Mouse (Mus musculus) heart, embryonic 14.5 days (tissue): ENCODE measurements around the gene Ptprk. TPM values are rescaled to one million over a fixed set of nuclear protein-coding genes. Genes with fewer than 3 reads are reported as not detected.

Source experiments
- ATAC-seq: fragments of 200-750 bp; cut with Nextera tagmentation; 2 replicates; pipeline ENCODE4 v1.8.0; 2017; ENCODE audit warnings: low read depth, moderate TSS enrichment; ENCODE audit not compliant: insufficient number of reproducible peaks, insufficient read depth, low FRiP score
- H3K27ac ChIP-seq, 2 experiments: fragments of 200-500 bp in 1 of 2; fragments of 300-500 bp in 1 of 2; sonication (generic) in 1 of 2; replicated peaks in 1 of 2; 2 replicates each; pipeline ENCODE4 v1.5.1; 2012 to 2014; ENCODE audit warnings: low read depth in 2 of 2, low read length in 2 of 2, control low read depth in 1 of 2, mild to moderate bottlenecking in 1 of 2, mixed read lengths in 1 of 2; ENCODE audit not compliant: control insufficient read depth in 1 of 2, insufficient read depth in 1 of 2
- H3K27me3 ChIP-seq: fragments of 300-500 bp; sonication (generic); 2 replicates; pipeline ENCODE4 v1.6.1; 2014; ENCODE audit warnings: mild to moderate bottlenecking, low read length, control low read depth; ENCODE audit not compliant: control insufficient read depth, insufficient read depth
- H3K36me3 ChIP-seq: fragments of 300-500 bp; sonication (generic); 2 replicates; pipeline ENCODE4 v1.6.1; 2014; ENCODE audit warnings: mild to moderate bottlenecking, control low read depth, low read length, mixed read lengths; ENCODE audit not compliant: control insufficient read depth, insufficient read depth
- H3K4me1 ChIP-seq, 2 experiments: fragments of 200-500 bp in 1 of 2; fragments of 300-500 bp in 1 of 2; sonication (generic) in 1 of 2; 2 replicates each; pipeline ENCODE4 v1.6.1; 2012 to 2014; ENCODE audit warnings: low read length in 2 of 2, control low read depth in 1 of 2, mixed read lengths in 1 of 2; ENCODE audit not compliant: control insufficient read depth in 2 of 2, insufficient read depth in 2 of 2
- H3K4me2 ChIP-seq: fragments of 300-500 bp; sonication (generic); 2 replicates; pipeline ENCODE4 v1.6.1; 2014; ENCODE audit warnings: mild to moderate bottlenecking, low read length
- H3K4me3 ChIP-seq, 2 experiments: fragments of 200-500 bp in 1 of 2; fragments of 300-500 bp in 1 of 2; sonication (generic) in 1 of 2; 2 replicates each; pipeline ENCODE4 v1.5.1; 2012 to 2014; ENCODE audit warnings: low read length in 2 of 2, mild to moderate bottlenecking in 2 of 2, control low read depth in 1 of 2, low read depth in 1 of 2, moderate library complexity in 1 of 2; ENCODE audit not compliant: control insufficient read depth in 1 of 2, insufficient read depth in 1 of 2
- H3K9ac ChIP-seq: fragments of 300-500 bp; sonication (generic); 2 replicates; pipeline ENCODE4 v1.6.1; 2014; ENCODE audit warnings: mild to moderate bottlenecking, low read length
- H3K9me3 ChIP-seq: fragments of 300-500 bp; sonication (generic); 2 replicates; pipeline ENCODE4 v1.6.1; 2016; ENCODE audit warnings: low read length, control low read depth; ENCODE audit not compliant: control insufficient read depth
- WGBS: fragments of 180-500 bp; shearing (Covaris S2); extraction: QIAGEN DNeasy Blood & Tissue Kit; methylation state at CpG from one replicate; pipeline ENCODE4 v1.1.7; 2014; 5-methylcytosine and 5-hydroxymethylcytosine counted together
- polyA plus RNA-seq: library from polyadenylated mRNA; unstranded; fragments of >200 nt; fragmentation: Nextera tagmentation; extraction: Ambion mirVana; gene quantifications from 2 replicates; pipeline ENCODE4 v1.2.1, GENCODE M21; 2014

The Ptprk gene
- polyA plus RNA-seq, 1 experiment from 2014 or later = 43.6 TPM

DNA sequence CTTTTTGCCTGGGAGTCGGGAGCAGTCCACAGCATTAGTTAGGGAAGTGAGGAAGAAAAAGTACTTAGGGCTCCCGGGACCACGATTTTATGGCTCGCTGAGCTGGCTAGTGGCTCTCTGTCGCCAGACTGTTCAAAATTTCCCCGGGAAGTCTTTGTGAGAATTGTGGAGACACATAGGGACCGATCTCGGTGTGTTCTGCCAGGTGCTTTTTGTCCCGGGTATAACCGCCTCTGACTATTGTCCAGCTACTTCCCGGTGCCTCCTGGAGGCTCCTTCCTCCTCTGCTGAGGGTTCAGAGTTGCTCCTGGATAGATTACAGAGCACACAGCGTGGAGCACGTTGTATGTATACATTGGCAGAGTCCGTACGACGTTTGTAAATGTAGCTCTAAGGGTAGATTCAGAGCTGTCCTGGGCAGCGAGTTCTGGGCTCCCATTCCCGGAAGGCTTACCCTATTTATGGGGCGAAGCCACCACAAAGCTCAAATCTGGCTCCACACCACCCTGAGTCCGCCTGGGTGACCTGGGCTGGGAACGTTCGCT, 943 bp downstream of the Ptprk start:
- H3K9ac ChIP-seq = peak overlapping the region; percentile 95
- peak overlapping the region; percentile 87 to 92 for H3K4me3 ChIP-seq
- no peaks in the 10 kb centered on the region for H3K36me3 ChIP-seq
- H3K9me3 ChIP-seq = no peaks in the 10 kb centered on the region
- under 1% methylated on average over 22 of the region's 22 CpGs for WGBS
- peak overlapping the region; percentile 78 to 98 for H3K27ac ChIP-seq
- no peaks in the 10 kb centered on the region for H3K27me3 ChIP-seq
- ATAC-seq = no peak
- peaks cover 0 to 15% of the 10 kb centered on the region in 2 experiments; a peak in 2 of 4 replicates for H3K4me1 ChIP-seq
- peak overlapping the region; percentile 56 for H3K4me2 ChIP-seq

DNA sequence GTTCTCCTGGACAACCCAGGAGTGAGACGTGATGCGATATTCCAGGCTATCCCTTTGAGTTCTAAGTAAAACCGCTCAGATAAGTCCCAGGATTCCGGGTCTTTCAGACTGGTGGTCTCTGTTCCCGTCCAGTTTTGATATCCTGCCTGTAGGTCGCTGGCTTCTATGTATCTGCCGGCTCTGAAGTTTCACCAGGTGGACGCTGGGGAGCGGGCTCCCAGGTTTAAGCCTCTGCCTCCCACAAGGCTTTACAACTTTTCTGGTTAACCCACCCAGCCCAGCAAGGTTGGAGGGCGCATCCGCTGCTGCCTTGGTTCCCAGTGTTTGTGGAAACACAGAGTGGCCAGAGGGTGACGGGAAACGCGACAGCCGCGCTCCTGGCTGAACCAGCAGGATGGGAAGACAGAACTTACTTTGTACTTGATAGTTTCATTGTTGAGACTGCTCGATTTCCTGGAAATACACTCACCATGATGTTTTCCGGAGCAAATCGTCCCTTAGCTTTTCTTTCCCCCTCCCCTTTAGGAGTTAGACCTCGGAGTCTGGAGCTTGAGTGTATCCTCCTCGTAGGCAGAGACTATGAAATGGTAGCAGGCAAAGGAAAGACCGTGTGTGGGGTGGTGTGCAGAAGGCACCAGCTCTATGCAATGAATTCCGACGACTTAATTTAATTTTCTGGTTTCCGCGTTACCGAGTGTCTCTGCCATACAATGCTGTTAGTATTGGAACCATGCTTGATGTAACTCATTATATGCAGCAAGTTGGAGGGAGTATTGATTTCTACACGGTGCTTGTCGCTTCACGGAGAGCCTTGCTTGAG, 1.6 kb downstream of the Ptprk start:
- H3K36me3 ChIP-seq = no peaks in the 10 kb centered on the region
- H3K27ac ChIP-seq = peak overlapping the region; percentile 78 to 98
- no peaks in the 10 kb centered on the region for H3K27me3 ChIP-seq
- peak overlapping the region; percentile 87 to 92 for H3K4me3 ChIP-seq
- H3K9ac ChIP-seq = peak overlapping the region; percentile 95
- H3K9me3 ChIP-seq = no peaks in the 10 kb centered on the region
- H3K4me1 ChIP-seq = peaks cover 0 to 16% of the 10 kb centered on the region in 2 experiments; a peak in 2 of 4 replicates
- H3K4me2 ChIP-seq = peak overlapping the region; percentile 56
- WGBS = 4% methylated on average over 30 of the region's 30 CpGs
- no peak for ATAC-seq

DNA sequence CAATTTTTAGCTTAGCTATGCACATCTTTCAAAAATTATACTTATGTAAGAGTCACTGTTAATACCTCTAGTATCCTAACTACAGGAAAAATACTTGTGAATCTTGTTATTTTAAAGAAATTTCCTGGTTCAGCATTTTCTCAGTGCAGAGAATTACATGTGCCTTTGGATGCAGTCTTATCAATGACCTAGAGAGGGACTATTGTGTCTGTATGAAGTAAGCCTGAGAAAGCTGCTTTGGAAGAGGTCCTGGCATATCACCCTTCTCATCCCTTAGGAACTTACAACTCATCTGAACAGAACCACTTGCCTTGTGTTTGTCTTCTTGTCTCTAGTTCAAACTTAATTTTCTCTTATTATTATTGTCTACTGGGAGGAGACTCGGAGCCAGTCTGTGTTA, 3.6 kb downstream of the Ptprk start:
- no peak overlapping the region for H3K27ac ChIP-seq
- no peak overlapping the region for H3K4me3 ChIP-seq
- H3K9me3 ChIP-seq = no peaks in the 10 kb centered on the region
- H3K9ac ChIP-seq = no peak overlapping the region
- H3K36me3 ChIP-seq = no peaks in the 10 kb centered on the region
- H3K4me2 ChIP-seq = 0 out of 2 replicates have a peak overlapping the region, but pooled peaks have one; percentile 15
- H3K27me3 ChIP-seq = no peaks in the 10 kb centered on the region
- no peak for ATAC-seq
- H3K4me1 ChIP-seq = peaks cover 0 to 20% of the 10 kb centered on the region in 2 experiments; a peak in 2 of 4 replicates
- WGBS = 87% methylated on average over 1 of the region's 1 CpGs

DNA sequence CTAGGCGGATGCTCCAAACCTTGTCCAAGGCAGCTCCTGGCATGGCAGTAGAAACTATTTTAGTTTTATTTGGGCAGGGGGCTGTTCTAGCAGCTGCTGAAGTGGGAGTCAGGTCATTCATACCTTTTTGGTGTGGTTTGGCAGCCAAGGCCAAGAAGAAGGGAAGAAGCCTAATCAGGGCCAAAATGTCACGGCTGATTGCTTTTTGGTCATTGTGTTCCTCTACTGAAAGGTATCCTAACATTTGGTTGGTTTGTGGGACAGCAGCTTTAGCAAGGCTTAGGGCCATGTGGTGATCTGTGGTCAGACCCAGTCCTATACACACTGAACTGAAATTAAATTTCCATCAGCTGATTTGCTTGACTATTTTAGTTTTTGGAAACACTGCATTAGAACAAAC, 6.6 kb downstream of the Ptprk start:
- H3K4me3 ChIP-seq = no peak overlapping the region
- 91% methylated on average over 2 of the region's 2 CpGs for WGBS
- no peaks in the 10 kb centered on the region for H3K36me3 ChIP-seq
- peaks cover 0 to 20% of the 10 kb centered on the region in 2 experiments; a peak in 2 of 4 replicates for H3K4me1 ChIP-seq
- H3K4me2 ChIP-seq = no peak overlapping the region
- no peak for ATAC-seq
- H3K9ac ChIP-seq = no peak overlapping the region
- no peak overlapping the region for H3K27ac ChIP-seq
- no peaks in the 10 kb centered on the region for H3K27me3 ChIP-seq
- H3K9me3 ChIP-seq = no peaks in the 10 kb centered on the region

DNA sequence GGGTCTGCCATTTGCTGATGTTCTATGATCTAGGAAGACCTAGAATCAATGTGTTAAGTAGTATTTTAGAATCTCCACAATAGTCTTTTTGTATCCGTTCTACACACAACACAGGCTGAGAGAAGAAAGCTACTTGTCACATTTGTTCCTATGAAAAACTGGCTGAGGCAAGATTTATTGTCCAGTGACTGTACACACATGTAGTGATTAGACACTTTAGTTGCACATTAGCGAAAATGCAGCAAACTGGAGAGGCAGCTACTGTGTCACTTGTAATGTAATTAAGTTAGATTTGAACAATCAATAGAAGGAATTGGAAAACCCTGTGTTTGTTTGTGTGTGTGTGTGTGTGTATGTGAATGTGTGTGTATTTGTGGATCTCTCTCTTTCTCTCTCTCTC, 8.6 kb downstream of the Ptprk start:
- ATAC-seq = no peak

DNA sequence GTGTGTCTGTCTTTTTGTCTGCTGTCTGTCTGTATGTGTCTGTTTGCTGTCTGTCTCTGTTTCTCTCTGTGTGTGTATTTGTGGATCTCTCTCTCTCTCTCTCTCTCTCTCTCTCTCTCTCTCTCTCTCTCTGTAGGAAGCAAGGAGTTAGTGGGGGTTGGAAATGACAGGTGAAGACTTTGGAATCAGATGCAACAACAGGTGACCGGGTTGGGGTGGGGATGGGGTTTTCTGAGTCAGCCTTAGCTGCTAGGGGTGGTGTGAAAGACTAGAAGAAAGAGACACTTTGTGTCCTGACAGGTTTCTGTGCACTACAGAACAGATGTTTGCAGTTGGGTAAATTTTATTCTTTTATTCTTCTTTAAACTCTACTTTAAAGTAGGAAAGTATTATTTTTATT, 9.0 kb downstream of the Ptprk start:
- Histone ChIP-seq H3K4me2 (no peak overlapping the region), H3K4me1 (peaks cover 0 to 12% of the 10 kb centered on the region in 2 experiments; a peak in 2 of 4 replicates), H3K27ac (no peak overlapping the region), H3K36me3 (no peaks in the 10 kb centered on the region), H3K9me3 (no peaks in the 10 kb centered on the region), H3K4me3 (no peak overlapping the region), H3K27me3 (no peaks in the 10 kb centered on the region), H3K9ac (no peak overlapping the region)
- no peak for ATAC-seq
- 67% methylated on average over 1 of the region's 1 CpGs for WGBS

More for the DNA sequence above, 8.6 kb downstream of the Ptprk start:
- peaks cover 0 to 16% of the 10 kb centered on the region in 2 experiments; a peak in 2 of 4 replicates for H3K4me1 ChIP-seq
- WGBS = 81% methylated on average over 2 of the region's 2 CpGs
- H3K4me2 ChIP-seq = no peak overlapping the region
- no peaks in the 10 kb centered on the region for H3K36me3 ChIP-seq
- H3K27ac ChIP-seq = no peak overlapping the region
- no peaks in the 10 kb centered on the region for H3K27me3 ChIP-seq
- no peak overlapping the region for H3K9ac ChIP-seq
- H3K9me3 ChIP-seq = no peaks in the 10 kb centered on the region
- no peak overlapping the region for H3K4me3 ChIP-seq

DNA sequence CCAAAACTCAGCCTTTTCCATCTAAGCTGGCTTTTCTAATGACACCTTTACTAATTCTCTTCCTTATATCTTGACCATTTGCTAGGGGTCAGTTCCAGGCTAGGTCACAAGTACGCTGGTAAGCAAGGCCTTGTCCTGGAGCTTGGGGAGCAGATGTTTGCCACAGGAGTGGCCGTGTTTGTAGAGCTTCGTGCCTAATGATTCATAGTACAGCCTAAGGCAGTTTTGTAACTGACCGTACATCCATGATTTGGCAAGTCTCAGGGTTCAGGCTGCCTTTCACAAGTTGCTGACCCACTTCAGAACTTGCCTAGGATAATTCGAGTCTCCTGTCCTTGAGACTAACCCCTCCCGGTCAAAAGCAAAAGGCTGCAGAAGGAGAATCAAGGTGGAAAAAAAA, 12.7 kb downstream of the Ptprk start:
- H3K9me3 ChIP-seq = no peaks in the 10 kb centered on the region
- ATAC-seq = no peak
- H3K4me2 ChIP-seq = no peak overlapping the region
- H3K4me3 ChIP-seq = no peak overlapping the region
- H3K9ac ChIP-seq = no peak overlapping the region
- no peak overlapping the region for H3K27ac ChIP-seq
- no peaks in the 10 kb centered on the region for H3K27me3 ChIP-seq
- H3K4me1 ChIP-seq = peaks cover 2 to 19% of the 10 kb centered on the region in 2 experiments; a peak in 3 of 4 replicates
- no peaks in the 10 kb centered on the region for H3K36me3 ChIP-seq
- 79% methylated on average over 6 of the region's 6 CpGs for WGBS
